Mouse (Mus musculus): ENCODE results near the gene Fancc.

Fancc gene

DNA sequence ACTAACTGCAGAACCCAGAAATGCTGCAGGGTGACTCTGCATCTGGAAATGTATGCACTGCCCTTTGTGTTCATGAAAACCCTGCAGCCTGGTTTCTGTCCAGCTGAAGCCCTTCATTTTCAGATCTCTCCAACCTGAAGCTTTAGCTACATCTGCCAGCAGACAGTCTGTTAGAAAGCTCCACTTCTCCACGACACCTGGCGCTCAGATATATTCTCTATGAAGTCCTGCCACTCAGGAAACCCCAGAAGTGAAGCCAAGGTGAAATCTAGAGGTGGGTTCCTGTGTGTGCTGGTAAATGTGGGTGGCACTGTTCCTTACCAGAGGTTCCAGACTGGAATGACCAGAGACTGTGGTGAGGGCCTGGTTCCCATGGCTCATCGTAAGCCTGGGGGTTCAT is 235.4 kb downstream of the Fancc start:
- DNase-seq (ENCODE audit: extremely low spot score) = no peak

DNA sequence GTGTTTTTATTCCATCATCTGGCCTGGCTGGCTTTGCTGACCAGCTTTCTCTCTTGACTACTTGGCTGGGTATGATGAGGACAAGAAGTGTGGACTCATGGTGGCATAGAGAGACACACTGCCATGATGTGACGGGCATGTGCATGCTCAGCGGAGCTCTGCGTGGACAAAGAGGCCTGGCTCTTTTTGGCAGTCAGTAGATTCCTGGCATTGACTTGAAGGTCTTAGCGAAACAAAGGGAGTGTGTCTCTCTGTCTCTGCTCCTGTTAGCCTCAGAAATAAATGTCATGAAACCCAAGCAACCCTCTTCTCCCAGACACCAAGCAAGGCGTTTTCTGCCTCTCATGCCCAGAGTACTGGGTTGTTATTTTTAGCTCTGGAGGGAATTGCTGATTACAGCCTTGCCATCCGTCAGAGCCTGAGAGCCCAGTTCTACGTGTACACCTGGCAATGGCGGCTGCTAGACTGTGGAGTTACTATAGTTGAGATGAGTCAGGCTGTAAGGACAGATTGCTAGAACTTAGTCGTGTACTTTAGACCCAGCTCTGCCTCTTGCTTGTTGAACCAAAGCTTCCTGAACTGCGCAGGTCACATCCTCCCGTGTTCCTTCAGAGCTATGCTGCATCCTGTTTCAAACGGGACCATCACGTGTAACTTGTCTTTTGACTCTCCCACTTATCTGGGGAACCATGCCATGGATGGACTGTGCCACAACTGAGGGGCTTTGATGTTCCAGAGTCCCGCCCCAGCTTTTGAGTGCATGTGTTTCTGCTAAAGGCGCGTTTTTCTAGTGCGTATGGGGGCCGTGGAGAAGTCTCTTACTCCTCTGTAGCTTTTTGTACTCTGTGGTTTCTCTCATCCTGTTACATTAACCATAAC is 236.1 kb downstream of the Fancc start:
- DNase-seq (ENCODE audit: extremely low spot score) = no peak

DNA sequence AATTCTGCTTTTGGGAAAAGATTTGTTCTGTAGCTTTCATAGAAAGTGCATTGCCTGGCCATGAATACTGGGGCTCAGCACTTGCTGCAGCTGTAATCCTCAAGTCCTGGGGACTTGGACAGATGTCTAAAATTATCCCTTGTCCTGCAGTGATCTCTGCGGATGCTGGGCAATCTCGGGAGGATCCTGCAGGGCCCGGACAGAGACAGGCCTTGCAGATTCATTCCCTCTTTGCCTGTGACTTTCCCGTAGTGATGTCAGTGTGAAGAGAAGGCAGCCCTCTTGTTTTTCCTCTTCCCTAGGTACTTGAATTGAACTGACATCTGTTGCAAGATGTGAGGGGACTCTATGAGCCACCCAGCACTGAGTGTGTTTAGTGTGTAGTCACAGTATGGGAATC is 236.9 kb downstream of the Fancc start:
- DNase-seq (ENCODE audit: extremely low spot score) = no peak

DNA sequence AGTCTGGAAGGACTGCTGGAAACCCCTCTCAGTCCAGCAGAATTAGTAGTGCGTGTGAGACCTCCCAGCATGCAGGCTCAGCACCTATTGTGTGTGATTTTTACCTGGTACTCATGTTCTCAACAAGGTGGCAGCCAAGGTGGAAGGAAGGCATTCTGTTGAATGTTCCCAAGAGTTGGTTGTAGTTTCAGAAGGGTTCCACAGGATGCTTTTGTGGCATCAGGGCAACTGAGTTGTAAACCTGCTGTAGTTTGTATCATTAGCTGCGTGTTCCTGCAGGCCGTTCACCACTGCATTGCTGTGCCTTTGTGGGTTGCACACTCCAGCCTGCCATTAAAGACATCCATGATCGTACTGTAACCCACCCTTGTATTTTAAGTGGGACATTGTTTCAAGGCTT is 238.4 kb downstream of the Fancc start:
- DNase-seq (ENCODE audit: extremely low spot score) = no peak

DNA sequence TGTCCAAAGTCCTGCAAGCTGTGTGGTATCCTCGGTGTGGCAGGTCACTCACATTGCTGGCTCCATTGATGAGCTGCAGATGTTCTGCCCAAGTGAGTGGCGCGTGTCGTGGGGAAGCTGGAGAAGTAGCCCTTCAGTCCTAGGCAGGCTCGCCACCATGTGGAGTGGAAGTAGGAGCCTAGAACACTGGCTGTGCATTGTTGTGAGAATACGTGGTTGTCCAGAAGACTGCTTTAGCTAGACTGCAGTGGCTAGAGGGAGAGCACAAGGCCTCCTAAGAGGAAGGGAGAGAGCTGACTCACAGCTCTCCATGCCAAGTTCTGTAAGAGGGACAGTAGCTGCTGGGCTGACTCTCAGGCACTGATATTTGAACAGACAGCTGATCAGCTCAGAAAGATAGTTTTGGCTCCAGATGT is 238.9 kb downstream of the Fancc start:
- DNase-seq (ENCODE audit: extremely low spot score) = no peak

DNA sequence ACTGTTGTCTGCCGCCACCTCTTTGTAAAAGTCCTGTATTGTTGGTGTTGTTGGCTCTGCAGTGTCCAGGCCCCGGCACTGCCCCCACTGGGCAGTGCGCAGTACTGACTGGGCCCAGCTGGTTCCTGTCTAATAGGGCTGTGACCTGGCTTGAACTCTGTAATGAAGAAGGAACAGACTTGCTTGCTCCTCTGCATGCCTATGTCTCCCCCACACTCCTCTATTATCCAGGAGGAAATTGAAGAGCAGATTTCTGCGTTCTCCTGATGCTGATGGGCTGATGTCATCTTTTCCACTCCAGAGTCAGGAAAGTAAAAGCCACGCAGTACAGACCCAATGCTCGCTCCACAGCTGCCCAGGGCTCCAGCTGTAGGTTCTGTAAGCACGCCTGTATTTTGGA is 240.3 kb downstream of the Fancc start:
- DNase-seq (ENCODE audit: extremely low spot score) = no peak

DNA sequence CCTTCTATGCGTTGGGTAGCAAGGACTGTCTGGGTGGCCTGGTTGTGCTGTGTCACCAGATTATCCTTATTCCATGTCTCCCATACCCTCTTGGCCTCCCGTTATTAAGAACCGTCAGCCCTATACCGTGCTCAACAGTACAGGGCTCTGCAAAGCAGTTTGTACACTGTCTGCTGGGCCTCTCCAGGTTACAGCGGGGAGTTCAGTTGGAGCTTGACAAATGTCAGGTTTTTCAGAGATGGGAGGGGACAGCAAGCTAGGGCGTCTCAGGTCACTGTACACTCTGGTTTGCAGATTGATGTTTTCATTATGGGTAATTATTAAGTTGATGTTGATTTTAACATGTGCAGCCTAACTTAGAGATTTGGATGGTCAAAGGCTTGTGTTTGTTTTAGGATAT is 240.9 kb downstream of the Fancc start:
- no peak for DNase-seq (ENCODE audit: extremely low spot score)

DNA sequence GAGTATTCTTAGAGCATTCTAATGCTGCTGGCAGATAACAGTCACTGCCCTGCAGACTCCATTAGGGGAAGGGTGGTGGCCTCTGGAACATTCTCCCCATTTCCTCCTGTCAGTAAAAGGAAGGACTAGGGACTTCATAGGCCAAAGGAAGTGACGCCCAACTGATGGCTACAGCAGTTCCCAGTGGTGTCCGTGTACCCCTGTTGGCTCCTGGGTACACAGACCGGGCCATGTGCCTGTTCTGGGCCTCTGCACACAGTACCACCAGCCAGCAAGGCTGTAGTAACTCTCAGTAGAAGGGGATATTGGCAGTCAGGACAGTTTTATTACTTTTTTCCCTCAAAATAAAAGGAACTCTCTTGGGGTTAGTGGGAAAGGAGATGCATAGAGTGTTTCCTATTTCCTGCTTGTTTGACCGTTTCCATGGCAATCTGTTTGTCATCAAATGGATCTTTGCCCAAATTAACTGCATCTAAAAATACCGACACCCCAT is 241.5 kb downstream of the Fancc start:
- no peak for DNase-seq (ENCODE audit: extremely low spot score)

DNA sequence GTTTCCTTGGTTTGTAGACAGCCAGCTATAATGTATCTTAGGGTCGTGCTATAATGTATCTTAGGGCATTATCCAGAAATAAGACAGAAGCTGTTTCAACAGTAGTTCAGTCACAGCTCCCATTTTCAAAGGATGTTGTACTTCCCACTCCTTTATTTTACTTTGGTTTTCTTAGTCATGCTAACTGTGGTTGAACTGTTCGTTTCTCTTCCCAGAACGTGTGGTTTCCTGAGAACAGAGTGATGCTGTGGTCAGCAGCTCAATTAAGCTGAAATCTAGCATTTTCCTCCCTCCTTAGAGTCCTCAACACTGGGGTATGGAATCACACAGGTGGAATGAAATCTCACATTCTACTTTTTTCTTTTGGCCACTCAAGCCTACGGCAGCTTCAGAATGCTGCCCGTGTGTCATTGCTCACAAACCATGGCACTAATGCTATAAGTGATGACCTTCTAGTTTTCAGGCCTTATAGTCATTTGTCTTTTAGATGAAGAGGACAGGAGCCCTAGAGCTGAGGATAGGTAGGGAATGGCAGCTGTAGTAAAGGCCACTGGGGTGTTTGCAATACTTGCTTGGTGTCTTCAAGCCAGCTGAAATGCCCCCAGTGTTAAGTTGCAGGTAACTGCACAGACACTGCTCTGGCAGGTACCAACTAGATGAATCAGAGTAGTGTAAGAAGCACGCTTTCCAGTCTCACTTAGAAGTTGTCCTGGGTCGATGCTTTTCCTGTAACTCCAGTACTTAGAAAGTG is 243.0 kb downstream of the Fancc start:
- no peak for DNase-seq (ENCODE audit: extremely low spot score)

DNA sequence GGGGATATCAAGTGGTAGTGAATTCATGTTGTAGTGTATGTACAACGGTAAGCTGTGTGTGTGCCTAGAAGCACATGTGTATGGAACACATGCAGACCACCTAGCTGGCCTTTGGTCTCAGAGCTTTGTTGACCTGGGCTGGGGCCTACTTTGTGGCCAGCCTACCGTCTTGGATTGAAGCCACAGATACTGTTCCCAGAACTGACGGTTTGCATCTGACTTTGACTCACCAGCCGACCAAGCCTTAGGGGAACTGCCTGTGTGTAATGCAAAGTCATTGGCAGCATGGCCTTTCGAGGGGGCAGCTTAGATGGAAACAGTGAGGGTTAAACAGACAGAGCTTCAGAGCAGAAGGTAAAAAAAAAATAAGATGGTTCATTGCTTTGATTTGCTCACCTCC is 243.9 kb downstream of the Fancc start:
- DNase-seq (ENCODE audit: extremely low spot score) = no peak

DNA sequence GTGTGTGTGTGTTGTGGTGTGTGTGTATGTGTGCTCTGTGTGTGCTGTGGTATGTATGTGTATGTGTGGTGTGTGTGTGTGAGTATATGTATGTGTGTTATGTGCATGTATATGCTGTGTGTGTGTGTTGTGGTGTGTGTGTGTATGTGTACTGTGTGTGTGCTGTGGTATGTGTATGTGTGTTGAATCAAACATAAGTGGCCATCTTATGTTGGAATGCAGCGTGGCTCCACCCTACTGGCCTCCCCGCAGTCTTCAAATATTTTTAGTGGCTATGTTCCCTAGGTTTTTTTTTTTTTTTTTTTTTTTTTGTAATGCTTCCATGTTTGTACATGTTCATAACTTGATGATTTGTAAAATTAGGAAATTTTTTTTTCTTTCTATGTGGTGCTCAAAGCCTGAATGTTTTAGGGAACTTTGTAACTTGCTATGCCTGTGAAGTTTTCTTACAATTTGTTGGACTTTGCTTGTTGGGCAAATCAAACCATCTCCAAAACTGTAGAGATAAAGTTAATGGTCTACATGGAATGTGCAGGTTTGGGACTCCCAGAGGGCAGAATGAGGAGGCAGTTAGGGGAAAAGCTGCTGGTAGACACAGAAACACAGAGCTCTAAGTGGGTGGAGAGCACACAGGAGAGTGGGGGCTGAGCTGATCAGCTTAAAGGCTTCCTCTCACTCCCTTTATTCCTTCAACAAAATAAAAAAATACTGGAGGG is 244.6 kb downstream of the Fancc start:
- DNase-seq (ENCODE audit: extremely low spot score) = no peak

DNA sequence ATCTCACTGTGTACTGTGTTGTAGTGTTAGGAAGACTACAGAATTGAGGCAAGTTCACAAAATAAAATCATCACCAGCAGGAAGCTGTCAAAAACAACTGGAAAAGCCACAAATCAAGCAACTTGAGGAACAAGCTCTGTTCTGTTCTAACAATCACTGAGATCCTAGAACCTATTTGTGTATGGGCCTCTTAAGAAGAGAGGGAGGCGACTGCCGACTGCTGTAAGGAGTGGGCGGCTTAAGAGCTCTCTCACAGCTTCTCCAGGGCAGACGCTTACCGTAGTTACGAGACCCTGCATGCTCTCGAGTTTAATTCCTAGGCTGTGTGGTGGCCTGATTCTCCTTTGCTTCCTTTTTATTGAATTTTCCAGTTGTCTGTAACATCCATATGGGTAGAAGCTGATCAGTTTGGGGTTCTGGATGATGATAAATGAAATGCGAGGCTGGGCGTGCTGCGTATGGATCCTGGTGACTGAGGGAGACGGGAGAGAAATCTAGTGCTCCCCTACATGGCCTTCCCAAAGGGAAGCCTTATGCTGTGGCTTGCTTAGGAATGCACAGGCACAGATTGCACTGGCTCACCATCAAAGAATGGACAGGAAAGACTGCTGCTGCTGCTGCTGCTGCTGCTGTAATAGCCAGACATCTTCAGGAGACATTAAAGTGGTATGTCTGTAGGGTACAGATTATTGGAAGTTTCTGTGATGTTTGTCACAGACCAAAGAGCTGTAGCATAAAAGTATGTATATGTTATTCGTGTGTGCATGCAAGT is 245.8 kb downstream of the Fancc start:
- DNase-seq (ENCODE audit: extremely low spot score) = no peak

DNA sequence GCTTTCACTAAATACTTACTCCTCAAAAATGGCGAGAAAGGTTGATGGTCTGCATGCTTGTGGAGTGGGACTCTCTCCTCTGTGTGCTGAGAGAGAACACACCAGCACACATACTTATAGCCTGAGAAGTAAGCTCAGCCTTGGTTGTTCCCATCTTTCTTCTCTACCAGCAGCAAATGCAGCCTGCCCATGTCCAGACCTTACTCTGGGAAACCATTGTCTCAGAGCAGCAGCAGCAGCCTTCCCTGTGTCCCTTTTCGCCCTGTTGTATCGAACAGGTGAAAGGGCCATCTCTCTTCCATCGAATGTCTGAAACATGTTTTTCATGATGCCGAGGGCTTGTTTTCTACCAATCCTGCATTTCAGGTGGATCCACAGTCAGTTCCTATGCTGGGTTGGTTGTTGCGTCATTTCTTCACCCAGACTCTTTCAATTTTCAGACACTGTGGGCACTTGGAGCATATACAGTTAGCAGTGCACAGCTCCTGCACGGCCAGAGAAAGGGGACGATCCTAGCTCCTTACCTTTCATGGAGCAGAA is 246.6 kb downstream of the Fancc start:
- no peak for DNase-seq (ENCODE audit: extremely low spot score)

DNA sequence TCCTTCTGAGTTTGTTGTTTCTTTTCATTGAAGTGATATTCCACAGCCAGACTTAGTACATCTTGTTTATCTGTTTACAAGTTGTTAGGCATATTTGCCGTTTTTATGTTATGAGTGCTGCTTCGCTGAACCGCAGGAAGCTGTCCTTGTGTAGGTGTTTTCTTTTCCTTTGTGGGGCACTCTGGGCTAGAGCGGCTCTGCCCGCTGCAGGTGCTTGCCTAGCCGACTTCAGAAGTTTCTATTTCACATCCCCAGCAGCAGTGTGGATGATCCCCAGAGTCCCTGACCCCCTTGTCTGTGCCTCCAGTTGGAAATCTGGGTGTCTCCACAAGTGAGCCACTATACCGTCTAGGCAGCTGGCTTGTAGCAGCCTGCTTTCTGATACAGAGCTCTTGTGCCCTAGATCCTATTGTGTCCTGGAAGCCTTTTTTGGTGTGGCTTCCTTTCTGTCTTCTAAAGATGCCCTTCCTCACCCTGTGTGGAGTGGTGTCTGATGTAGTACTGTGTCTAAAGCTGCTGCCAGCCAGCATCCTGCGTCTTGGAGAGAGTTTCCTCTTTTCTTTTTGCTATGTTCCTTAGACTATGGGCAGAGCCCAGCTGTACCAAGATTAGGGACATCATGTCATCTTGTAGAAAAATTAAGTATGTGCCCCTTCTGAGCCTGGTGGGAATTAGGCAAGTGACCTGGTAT is 247.2 kb downstream of the Fancc start:
- no peak for DNase-seq (ENCODE audit: extremely low spot score)

DNA sequence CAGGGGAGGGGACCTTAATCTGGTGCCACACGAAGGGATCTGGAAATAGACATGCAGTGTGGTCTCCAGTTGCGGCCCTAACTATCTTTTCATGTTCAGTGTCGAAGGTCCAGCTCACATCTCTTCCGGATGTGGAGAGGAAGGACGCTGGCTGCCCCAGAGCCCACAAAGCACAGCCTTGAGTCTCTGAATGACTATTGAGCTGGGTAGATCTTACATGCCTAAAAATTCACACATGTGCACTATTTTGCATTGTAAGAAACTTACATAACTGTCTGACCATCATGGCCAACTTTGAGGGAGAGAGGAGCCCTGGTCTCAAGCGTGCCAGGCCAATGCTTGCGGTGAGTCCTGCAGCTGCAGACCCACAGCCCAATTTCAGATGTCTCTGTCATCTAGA is 247.9 kb downstream of the Fancc start:
- DNase-seq (ENCODE audit: extremely low spot score) = no peak

DNA sequence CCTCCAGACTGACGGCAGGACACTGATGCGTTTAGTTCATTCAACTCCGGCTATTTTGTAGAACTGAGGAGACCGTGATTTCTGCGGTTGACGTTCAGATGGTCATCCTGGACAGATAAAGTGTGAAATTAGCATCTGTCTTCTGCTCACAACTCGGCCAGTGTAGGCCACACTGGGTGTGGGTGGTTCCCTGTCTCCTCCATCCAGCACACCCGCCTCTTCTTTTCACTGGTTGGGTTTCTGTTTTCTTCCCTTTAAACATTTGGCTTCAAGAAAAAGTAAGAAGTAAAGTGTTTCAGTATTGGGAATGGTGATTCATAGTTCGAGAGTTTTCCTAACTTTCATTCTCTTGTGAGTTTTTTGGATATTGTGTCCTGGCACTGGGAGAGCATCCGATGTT is 248.8 kb downstream of the Fancc start:
- DNase-seq (ENCODE audit: extremely low spot score) = no peak

DNA sequence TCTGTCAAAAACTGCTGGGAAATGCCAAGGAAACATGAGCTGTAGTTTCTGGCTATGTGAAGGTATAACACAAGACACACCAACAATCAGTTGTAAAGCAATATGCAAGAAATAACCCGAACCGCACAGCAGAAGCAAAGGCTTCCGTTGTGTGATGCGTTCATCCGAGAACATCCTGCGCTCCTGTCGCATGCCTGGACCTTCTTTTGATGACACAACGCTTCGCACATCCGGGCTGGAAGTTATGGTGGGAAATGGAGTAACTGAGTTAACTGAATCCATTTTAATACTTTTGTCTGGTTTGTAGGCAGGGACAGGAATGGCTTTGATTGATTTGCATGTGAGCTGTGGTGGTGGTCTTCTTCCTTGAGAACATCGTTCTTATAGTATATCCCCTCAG is 249.4 kb downstream of the Fancc start:
- DNase-seq (ENCODE audit: extremely low spot score) = no peak

DNA sequence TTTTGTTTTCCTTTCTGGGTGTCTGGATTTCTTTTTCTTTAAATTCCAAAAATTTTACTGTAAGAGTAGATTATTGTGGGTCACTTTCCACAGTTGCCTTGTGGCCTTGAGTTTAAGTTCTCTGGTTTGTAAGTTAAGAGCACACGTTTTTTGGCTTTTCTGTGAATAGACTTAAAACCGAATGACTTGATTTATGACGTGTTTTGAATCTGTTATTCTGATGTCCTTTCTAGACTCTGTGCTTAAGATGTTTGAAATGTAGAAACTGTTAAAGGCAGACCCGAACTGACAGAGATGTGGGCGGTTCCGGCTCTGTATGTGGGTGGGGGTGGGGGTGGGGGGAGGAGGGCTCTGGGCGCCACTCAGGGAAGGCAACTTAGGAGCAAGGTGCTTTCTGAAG is 250.0 kb downstream of the Fancc start:
- no peak for DNase-seq (ENCODE audit: extremely low spot score)

DNA sequence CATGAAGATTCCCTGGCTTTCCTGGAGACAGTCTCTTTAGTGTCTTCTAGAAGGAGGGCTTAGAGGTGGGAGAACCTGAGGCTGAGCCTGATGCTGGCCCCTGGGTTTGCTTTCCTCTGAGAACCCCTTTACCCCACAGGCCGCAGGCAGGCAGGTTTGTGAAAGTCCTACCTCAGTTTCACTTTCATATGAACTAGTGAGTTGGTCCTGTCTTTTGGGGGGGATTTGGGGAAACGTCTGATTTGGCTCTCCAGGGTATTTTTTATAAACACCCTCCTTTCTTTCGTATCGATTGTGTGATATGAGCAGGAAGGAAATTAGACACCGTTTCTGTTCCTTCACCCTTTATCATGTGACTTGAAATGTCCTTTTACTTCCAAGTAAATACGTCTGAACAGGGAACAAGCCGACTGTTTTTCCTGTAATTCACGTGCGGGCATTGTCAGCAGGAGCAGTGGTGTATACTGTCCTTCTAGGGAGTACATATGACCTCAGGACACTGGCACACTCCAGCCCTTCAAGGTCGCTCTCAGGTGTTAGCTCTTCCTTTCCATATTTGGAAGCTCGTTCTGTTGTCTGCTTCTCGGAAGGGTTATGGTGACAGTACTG is 250.6 kb downstream of the Fancc start:
- DNase-seq (ENCODE audit: extremely low spot score) = no peak

DNA sequence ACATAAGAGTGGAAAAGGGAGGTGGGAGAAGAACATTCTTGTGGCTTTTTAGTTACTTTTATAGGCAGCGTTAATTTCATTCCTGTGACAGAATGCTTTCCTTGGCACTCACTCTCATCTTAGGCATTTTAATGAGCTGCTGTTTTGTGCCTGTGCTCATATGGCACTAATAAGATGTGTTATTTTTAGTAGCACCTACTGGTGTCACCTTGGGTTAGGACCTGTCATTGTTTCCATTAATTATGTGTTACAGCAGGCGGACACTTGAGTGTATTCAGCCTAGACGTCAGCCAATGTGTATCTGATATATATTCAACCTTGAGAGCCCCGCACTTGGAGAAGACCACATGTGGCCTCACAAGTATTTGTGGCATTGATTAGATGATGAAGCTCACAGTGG is 251.3 kb downstream of the Fancc start:
- no peak for DNase-seq (ENCODE audit: extremely low spot score)

Measured in embryo, embryonic 9.5 days (tissue).